Mouse (Mus musculus): ENCODE measurements around the gene Irs1.

DNA sequence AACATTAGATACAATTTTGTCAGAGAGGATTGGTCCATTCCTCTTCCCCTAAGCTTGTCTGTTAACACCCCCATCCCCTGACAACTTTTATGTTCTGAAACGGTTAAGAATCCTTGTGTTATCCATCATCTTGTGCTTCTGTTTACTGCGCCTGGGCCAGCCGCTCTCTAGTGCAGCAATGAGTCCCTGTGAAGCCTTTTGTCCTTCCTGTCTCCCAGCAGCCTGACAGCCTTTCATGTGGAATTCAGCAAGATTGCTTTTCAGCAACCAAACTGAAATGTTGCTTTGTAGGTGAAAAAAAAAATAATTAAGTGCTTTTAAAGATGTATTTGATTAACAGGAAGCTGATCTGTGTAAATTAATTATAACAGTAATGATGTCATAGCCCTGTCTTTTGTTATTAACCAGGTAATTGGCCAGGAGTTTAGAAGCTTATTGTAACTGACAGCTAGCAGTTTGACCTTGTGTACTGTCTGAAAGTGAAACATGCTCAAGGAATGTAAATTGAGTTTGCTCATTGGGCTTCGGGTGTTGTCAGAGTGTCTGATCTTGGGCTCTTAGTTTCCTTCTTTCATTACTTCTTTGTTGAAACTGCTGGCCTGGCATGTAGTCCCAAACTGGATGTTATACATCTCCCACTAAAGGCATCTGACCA, 33.0 kb upstream of the Irs1 start:
- TF ChIP-seq POLR2A (IDR thresholded peaks at IDR 0.05; ENCODE audit: insufficient read length, low read depth), result no peak
- TF ChIP-seq CEBPB (IDR thresholded peaks at IDR 0.05; ENCODE audit: insufficient read depth, poor library complexity, severe bottlenecking), result no peak
- no peak for TF ChIP-seq MYOG (IDR thresholded peaks at IDR 0.05; ENCODE audit: control insufficient read depth in 1 of 3, insufficient read depth in 1 of 3, insufficient read length in 2 of 3, low read depth in 2 of 3)
- TF ChIP-seq USF1 (IDR thresholded peaks at IDR 0.05; ENCODE audit: low read depth), result no peak
- TF ChIP-seq POLR2AphosphoS2 (IDR thresholded peaks at IDR 0.05; ENCODE audit: insufficient read length, low read depth), result no peak
- TF ChIP-seq MYOD1 (IDR thresholded peaks at IDR 0.05; ENCODE audit: control insufficient read depth in 1 of 3, insufficient read length in 2 of 3, low read depth in 2 of 3), result no peak
- no peak for TF ChIP-seq E2F4 (IDR thresholded peaks at IDR 0.05; ENCODE audit: insufficient read depth)
- no peak for TF ChIP-seq TCF3 (IDR thresholded peaks at IDR 0.05; ENCODE audit: insufficient read length, low read depth)
- TF ChIP-seq TCF12 (IDR thresholded peaks at IDR 0.05; ENCODE audit: insufficient read depth, poor library complexity, severe bottlenecking), result no peak
- TF ChIP-seq MAX (IDR thresholded peaks at IDR 0.05; ENCODE audit: low read depth), result no peak

All from myocyte (in vitro differentiated cells).